Mouse (Mus musculus) E14TG2a.4 (cell line): Measurements from ENCODE around the gene Adamts4.

Source experiments
- H3K27me3 ChIP-seq: 2 replicates; pipeline ENCODE4 v1.6.1; 2014; ENCODE audit warnings: low read length, control low read depth; ENCODE audit not compliant: insufficient read depth
- H3K36me3 ChIP-seq: 2 replicates; pipeline ENCODE4 v1.6.1; 2014; ENCODE audit warnings: low read length, control low read depth; ENCODE audit not compliant: insufficient read depth
- H3K4me1 ChIP-seq: replicated peaks from 2 replicates; pipeline ENCODE4 v1.6.1; 2014; ENCODE audit warnings: low read depth, low read length, control low read depth
- H3K4me3 ChIP-seq: replicated peaks from 2 replicates; pipeline ENCODE4 v1.5.1; 2014; ENCODE audit warnings: mild to moderate bottlenecking, low read length
- H3K9me3 ChIP-seq: 2 replicates; pipeline ENCODE4 v1.6.1; 2014; ENCODE audit warnings: low read length, control low read depth
- CTCF ChIP-seq: conservative IDR thresholded peaks from 2 replicates; pipeline ENCODE4 v1.5.1; 2014; ENCODE audit warnings: low read length
- NANOG ChIP-seq: IDR thresholded peaks from 2 replicates; pipeline ENCODE4 v1.6.1; 2014; ENCODE audit warnings: borderline replicate concordance, low read length, mixed read lengths
- POU5F1 ChIP-seq: IDR thresholded peaks from 2 replicates; pipeline ENCODE4 v1.6.1; 2014; ENCODE audit warnings: low read length, borderline replicate concordance

The Adamts4 gene

DNA sequence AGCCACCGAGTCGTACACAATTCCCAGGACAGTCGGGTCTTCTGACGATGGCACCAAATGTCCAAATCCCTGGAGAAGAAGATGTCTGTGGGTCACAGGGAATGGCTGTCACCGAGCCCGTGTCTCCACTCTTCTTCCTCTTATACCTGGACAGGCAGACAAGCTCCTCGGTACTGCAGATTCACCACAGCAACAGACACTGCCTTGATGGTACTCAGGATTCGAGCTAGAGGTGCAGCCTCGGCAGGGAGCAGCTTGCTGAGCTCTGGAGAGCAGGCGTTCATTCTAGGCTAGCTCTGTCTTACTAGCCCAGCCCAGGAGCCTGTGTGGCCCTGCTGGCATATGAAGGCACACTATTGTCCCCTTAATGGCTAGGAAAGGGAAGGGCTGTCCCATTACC, 27.5 kb downstream of the Adamts4 start:
- Histone ChIP-seq H3K9me3 (no peaks in the 10 kb centered on the region), H3K4me1 (peaks cover 49% of the 10 kb centered on the region), H3K36me3 (peaks cover 74% of the 10 kb centered on the region), H3K27me3 (no peaks in the 10 kb centered on the region), H3K4me3 (no peak overlapping the region)
- TF ChIP-seq CTCF (no peak), NANOG (no peak), POU5F1 (no peak)

DNA sequence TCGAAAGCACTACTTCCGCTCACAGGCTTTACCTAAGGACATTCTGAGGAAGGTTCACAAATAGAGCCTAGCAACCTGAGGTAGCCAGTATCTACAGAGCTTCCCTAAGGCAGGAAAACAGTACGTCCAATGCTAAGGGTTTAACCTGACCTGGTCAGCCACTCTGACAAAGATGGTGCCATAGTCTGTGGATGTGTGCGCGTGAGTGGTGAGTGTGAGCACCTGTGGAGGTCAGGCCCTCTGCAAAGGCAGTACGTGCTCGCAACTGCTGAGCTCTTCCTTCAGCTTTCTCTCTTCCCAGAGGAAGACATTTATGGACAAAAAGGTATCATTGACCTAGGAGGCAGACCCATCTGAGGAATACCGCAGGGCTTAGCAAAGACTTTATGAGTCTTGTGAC, 28.2 kb downstream of the Adamts4 start:
- Histone ChIP-seq H3K9me3 (no peaks in the 10 kb centered on the region), H3K4me1 (peaks cover 50% of the 10 kb centered on the region), H3K36me3 (peaks cover 74% of the 10 kb centered on the region), H3K27me3 (no peaks in the 10 kb centered on the region), H3K4me3 (no peak overlapping the region)
- TF ChIP-seq CTCF, result no peak
- no peak for TF ChIP-seq NANOG
- no peak for TF ChIP-seq POU5F1

DNA sequence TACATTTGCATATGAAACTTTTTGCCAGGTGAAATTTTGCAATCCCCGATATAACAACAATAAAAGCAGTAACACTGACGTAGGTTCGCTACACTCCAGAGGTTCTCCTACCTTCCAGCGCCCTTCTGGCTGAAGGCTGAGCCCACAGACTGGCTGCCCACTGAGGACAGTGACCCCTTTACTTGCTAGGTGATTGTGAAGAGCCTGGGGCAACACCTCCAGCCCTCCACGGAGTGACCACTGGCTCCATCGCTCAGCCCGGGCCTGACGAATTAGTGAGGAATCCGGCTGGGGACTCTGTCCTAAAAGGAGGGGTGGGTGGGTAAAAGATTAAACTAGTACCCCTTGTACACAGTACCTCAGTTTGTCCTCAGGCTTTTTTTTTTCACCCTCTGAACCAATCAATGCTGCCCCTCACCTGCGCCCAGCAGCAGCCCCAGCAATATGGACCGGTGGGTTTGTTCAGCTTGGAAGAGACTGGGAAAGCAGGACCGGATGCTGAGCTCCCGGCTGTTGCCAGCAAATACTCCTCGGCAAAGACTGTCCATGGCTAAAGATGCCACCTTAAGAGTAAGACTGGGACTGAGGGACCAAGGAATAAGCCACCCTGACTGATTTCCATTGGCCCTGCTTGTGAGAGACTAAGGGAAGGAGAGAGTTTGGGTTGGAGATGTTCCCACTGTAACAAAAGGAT, 28.9 kb downstream of the Adamts4 start:
- no peaks in the 10 kb centered on the region for H3K27me3 ChIP-seq
- H3K4me3 ChIP-seq, result no peak overlapping the region
- H3K4me1 ChIP-seq, result peaks cover 50% of the 10 kb centered on the region
- no peak for TF ChIP-seq POU5F1
- TF ChIP-seq CTCF, result no peak
- TF ChIP-seq NANOG, result no peak
- peaks cover 74% of the 10 kb centered on the region for H3K36me3 ChIP-seq
- no peaks in the 10 kb centered on the region for H3K9me3 ChIP-seq

DNA sequence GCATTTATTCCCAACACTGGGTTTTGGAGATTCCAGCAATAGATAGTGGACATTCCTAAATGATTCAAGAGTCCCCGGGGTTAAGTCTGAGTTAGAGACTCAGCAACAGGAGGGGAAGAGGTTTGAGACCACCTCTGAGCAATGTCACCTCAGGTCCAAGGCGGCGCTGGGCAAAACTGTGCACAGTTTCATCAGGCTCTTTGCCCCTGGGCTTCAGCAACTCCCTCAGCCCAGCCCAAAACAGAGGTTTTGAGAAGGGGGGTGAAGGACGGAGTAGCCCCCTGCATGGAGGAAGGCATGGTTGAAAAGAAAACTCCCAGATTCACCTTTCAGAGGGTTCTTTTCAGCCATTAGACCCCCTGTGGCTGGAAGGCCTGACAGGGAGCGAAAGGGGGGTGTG, 29.5 kb downstream of the Adamts4 start:
- Histone ChIP-seq H3K4me1 (peaks cover 50% of the 10 kb centered on the region), H3K4me3 (peak overlapping the region; percentile 86), H3K27me3 (no peaks in the 10 kb centered on the region), H3K36me3 (peaks cover 74% of the 10 kb centered on the region), H3K9me3 (no peaks in the 10 kb centered on the region)
- TF ChIP-seq NANOG (no peak), POU5F1 (no peak), CTCF (no peak)

DNA sequence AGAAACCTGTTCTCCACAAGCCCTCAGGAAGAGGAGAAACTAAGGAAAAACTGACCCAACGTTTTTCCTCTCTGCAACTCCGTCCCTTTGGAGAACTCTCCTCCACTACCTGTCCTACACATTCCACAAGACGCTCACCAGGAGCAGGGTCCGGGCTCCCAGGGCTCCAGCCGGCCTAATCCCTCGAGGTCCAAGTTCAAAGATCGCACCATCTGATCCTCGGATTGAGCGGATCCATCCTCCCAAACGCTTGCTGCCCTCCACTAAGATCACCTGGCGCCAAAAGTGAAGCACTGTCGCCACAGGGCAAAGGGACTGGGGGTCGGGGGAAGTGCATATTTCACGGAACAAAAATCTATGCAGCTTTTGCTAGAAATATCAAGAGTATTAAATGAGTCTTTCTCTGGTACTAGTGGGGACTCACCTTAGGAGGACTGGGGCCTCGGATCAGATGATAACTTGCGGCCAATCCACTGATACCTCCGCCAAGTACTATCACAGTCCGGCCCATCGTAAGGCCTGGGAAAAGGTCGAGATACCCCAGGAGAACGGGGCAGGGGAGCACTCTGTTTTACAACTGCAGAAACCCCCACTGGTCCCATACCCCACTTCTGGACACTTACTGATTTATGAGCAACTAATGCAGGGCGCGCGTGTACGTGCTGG, 30.2 kb downstream of the Adamts4 start:
- TF ChIP-seq NANOG (no peak), POU5F1 (no peak), CTCF (no peak)
- H3K36me3 ChIP-seq, result peaks cover 74% of the 10 kb centered on the region
- peaks cover 55% of the 10 kb centered on the region for H3K4me1 ChIP-seq
- no peaks in the 10 kb centered on the region for H3K9me3 ChIP-seq
- no peaks in the 10 kb centered on the region for H3K27me3 ChIP-seq
- peak overlapping the region; percentile 86 for H3K4me3 ChIP-seq

DNA sequence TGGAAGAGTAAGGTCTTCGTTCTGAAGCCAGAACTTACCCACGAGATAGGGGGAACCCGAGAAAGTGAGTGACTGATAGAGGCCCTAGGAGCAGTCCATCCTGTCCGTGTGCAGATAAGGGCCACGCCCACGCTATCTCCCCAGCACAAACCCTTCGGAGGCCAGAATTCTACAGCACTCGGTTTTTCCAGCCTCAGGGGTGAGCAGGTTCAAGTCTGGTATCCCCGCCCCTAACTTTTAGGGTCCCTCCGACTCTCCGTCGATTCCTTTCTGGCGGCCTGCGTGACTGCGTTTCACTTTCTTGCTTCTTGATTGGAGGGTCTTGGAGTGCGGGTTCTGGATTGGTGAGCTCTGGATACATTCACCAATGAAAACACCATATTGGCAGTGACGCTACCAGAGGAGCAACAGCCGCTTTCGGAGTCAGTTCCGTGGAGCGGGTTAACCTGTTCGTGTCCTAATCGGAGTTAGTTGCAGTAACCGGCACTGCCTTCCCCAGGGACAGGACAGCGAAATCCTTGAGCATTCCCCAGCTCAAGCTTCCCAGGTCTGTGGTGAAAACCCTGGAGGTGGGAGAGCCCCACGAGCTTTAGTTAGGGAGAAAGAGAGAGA, 30.8 kb downstream of the Adamts4 start, which contains the start of gene Ppox:
Gene Ppox, minus strand, starts transcription at position 271 of the 612 bp plus-strand sequence.
- Histone ChIP-seq H3K4me1 (peaks cover 62% of the 10 kb centered on the region), H3K27me3 (no peaks in the 10 kb centered on the region), H3K9me3 (no peaks in the 10 kb centered on the region), H3K4me3 (peak within 1 kb of the TSS; percentile 86), H3K36me3 (peaks cover 73% of the 10 kb centered on the region)
- no peak for TF ChIP-seq POU5F1
- TF ChIP-seq CTCF, result no peak
- no peak for TF ChIP-seq NANOG

DNA sequence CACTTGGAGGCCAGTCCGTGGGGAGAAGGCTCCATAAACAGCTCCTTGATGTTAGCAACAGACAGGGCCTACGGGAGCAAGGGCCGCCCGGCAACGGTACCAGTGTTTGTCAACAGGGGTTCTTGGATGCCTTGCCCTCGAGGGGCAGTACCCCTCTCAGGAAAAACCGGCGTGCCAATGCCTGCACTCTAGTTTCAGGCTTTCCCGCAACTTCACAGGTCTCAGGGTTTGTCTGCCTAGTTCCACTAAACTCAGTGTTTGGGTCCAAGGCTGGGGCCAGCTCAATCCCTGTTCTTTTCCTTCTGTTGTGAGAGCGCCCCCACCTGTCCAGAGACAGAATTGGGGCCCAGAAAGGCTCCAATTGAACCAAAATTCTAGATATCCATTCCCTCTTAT, 31.3 kb downstream of the Adamts4 start:
- peak; percentile 94 for TF ChIP-seq CTCF
- no peak for TF ChIP-seq POU5F1
- peak overlapping the region; percentile 86 for H3K4me3 ChIP-seq
- H3K27me3 ChIP-seq, result no peaks in the 10 kb centered on the region
- H3K9me3 ChIP-seq, result no peaks in the 10 kb centered on the region
- peaks cover 73% of the 10 kb centered on the region for H3K36me3 ChIP-seq
- H3K4me1 ChIP-seq, result peaks cover 67% of the 10 kb centered on the region

DNA sequence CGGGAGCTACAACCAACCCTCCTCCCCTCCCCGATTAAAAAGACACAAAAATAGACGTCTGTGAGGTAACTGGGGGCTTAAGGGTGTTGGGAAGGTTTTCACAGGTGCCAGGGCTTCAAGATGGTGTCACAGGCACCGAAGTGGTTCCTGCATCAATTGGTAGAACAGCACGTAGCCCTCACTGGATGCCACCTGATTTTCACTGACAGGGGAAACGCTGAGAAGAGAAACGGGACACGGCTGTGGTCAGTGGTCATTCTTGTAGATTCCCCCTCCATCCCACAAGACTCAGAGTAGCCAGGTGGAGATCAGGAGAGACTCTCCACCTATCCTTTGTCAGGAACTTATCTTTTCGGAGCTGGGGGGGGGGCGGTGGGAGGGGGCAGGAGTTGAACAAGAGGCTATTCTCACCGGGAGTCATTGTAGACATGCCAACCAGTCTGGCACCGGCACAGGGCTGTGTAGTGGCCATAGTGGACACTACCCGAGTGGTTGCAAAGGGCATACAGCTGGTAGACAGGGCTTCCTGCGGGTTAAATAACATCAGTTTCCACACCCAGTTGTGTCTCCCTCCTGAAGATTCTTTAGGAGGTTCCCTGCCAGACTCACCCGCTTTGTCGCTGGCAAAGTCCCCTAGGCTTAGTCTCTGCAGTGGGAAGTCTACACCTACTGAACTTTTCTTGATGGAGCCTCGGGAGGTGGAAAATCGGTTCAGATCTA, 32.0 kb downstream of the Adamts4 start:
- peak overlapping the region; percentile 86; the same call in 1 of the 2 replicates for H3K4me3 ChIP-seq
- peaks cover 69% of the 10 kb centered on the region for H3K36me3 ChIP-seq
- TF ChIP-seq CTCF, result no peak
- no peak for TF ChIP-seq POU5F1
- no peak for TF ChIP-seq NANOG
- H3K9me3 ChIP-seq, result no peaks in the 10 kb centered on the region
- no peaks in the 10 kb centered on the region for H3K27me3 ChIP-seq
- H3K4me1 ChIP-seq, result peaks cover 70% of the 10 kb centered on the region
